Mouse (Mus musculus): ENCODE data around the gene C2cd2l.
"Not testable (repeated sequence)": the region's sequence is repeated elsewhere in the genome, so short reads cannot be mapped to it uniquely, and the experiment has no call there.

The C2cd2l gene

GRCm38 (mm10) chr9:44319887-44320798, at the start of gene C2cd2l:
Gene C2cd2l, minus strand, starts transcription at chr9:44320285.
- peak; percentile 79 to 81 for DNase-seq (ENCODE audit: low spot score in 2 of 2)

DNA sequence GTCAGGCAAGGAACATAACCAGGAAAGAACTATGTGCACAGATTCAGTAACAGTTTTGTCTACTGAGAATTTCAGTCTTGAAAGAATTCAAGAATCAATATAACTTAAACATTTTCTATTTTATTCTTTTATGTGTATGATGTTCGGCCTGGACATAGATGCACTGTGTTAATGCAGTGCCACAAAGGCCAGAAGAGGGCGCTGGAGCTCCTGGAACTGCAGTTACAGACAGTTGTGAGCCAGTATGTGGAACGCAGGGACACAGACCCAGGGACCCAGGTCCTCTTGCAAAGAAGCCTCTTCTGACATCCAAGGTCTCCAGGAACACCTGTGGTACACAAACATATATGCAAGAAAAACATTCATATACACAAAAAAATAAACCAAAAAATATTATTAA, 44.4 kb upstream of the C2cd2l start:
- peak in 1 of 2 experiments; percentile 33 for DNase-seq (ENCODE audit: low spot score in 2 of 2)

DNA sequence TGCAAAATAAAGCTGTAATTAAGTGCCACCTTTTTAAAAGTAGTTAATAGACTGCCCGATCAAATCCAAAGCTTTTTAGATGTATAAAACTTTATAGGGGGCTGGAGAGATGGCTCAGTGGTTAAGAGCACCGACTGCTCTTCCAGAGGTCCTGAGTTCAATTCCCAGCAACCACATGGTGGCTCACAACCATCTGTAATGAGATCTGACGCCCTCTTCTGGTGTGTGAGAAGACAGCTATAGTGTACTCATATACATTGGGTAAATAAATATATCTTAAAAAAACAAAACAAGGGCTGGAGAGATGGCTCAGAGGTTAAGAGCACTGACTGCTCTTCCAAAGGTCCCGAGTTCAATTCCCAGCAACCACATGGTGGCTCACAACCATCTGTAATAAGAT, 41.8 kb upstream of the C2cd2l start:
- not testable (repeated sequence) for DNase-seq (ENCODE audit: low spot score in 2 of 2)

DNA sequence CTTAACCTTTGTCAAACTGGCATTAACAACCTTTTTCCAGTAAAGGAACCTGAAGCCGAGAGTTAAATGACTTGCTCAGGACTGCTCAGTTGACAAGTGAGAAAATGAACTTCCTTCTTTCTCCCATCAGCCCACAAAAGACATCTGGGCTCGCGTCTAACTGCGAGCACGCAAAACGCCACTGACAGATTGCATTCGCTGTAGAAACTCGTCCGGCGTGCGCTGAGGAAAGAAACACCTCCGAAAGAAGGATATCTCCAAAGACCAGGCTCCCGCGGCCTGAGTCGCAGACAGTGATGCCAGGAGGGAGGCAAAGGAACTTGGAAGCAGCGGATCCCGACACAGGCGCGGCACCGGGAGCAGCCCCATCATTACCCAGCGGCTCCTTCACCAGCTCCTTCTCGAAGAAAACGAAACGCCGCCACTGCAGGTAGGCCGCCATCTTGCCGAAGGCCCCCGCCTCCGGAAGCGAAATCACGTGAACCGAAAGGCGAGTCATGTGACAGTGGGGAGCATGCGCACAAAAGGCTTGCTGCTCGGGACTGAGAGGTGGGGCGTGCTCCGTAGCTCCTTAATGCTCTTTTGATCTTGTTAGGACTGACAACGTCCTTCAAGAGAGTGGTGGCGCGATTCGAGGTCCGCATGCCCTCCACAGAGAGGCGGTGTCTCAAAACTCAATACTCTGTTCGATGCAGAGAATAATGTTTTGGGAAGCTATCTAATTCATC, 41.3 kb upstream of the C2cd2l start, which contains the start of gene Vps11:
Gene Vps11, minus strand, starts transcription at position 481 of the 728 bp plus-strand sequence.
- DNase-seq (ENCODE audit: low spot score in 2 of 2) = peak; percentile 93 to 94

- DNase-seq (ENCODE audit: low spot score in 2 of 2) = no peak
Observed at GRCm38 (mm10) chr9:44357207-44357606, 37.1 kb upstream of the C2cd2l start.

- DNase-seq (ENCODE audit: low spot score in 2 of 2) = no peak
Observed at GRCm38 (mm10) chr9:44353142-44353541, 33.1 kb upstream of the C2cd2l start.

DNA sequence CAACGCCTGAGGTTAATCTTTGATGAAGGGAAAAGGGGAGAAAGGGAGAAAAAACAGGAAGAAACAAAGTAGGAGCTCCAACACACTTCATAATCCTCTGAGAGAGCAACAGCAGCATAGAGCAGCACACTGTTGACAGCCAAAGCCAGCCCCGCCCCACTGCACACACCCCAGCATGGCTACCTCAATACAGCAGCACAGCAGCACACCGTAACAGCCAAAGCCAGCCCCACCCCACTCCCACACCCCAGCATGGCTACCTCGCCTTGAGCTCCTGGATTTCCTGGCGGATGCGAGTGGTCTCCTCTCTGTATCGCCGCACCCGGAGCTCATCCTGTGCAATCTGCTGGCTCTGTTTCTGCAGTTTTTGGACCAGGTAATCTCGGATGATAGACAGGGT, 32.3 kb upstream of the C2cd2l start:
- DNase-seq (ENCODE audit: low spot score in 2 of 2) = no peak

- DNase-seq (ENCODE audit: low spot score in 2 of 2) = no peak
Observed at GRCm38 (mm10) chr9:44351396-44351795, 31.3 kb upstream of the C2cd2l start.

- no peak for DNase-seq (ENCODE audit: low spot score in 2 of 2)
Observed at GRCm38 (mm10) chr9:44348546-44348945, 28.5 kb upstream of the C2cd2l start.

- DNase-seq (ENCODE audit: low spot score in 2 of 2) = no peak
Observed at GRCm38 (mm10) chr9:44347621-44348020, 27.5 kb upstream of the C2cd2l start.

GRCm38 (mm10) chr9:44347166-44347565, 27.1 kb upstream of the C2cd2l start:
- no peak for DNase-seq (ENCODE audit: low spot score in 2 of 2)

DNA sequence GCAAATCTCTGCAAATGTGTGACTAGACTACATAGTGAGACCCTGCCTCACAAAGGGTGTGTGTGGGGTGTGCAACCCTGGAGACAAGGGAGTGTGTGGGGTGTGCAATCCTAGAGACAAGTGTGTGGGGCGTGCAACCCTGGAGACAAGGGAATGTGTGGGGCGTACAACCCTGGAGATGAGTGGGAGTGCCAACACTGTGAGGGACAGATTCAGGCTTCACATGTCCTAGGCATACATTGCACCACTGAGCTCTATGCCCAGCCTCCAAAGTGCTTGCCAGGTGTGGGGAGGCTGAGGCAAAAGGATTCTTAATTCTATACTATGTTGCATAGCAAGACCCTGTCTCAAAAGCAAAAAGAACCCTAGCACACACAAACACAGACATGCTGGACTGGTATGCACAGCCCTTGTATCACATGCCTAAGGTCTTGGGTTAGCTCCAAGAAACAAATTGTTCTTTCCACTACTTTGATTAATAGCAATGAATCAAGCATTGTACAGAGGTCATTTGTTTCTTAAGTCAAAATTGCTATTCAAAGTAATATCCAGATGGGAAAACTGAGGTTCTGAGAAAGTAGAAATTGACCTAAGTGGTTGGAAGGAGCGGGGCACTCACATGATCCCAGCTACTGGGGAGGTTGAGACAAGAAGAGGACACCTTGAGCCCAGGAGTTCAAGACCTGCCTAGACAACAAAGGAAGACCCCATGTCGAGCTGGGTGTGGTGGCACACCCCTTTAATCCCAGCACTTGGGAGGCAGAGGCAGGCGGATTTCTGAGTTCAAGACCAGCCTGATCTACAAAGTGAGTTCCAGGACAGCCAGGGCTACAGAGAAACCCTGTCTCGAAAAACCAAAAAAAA, 25.7 kb upstream of the C2cd2l start:
- DNase-seq (ENCODE audit: low spot score in 2 of 2) = no peak

DNA sequence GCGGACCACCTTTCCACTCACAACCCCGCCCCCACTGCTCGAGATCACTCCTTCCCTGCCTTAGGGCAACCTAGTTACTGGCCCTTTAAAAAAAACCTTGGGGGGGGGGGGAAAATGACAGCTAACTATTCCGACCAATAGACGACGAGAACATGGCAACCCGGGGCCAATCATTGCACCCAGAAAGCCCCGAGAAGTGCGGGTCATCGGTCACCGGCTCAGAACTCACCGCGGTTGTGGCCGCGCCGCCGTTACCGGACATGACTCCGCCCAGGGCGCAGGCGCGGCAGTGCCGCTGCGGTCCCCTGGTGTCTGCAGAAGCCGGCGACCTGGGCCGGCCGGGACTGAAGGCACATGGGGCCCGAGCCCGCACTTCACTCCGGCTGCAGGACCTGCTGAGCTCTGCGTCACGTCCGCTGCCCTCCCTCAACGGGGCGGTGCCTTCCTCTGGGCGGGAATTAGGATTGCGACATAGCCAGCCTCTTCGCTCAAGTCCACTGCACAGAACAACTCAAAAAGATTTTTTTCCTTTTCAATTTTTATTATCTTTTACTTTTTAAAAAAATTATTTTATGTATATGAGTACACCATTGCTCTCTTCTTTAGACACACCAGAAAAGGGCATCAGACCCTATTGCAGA, 23.8 kb upstream of the C2cd2l start, which contains the start of gene Hmbs:
Gene Hmbs, minus strand, starts transcription at position 448 of the 641 bp plus-strand sequence.
- DNase-seq (ENCODE audit: low spot score in 2 of 2) = peak; percentile 79 to 85

GRCm38 (mm10) chr9:44343290-44343689, 23.2 kb upstream of the C2cd2l start:
- DNase-seq (ENCODE audit: low spot score in 2 of 2) = peak; percentile 57 to 58

GRCm38 (mm10) chr9:44342605-44343004, 22.5 kb upstream of the C2cd2l start:
- no peak for DNase-seq (ENCODE audit: low spot score in 2 of 2)

DNA sequence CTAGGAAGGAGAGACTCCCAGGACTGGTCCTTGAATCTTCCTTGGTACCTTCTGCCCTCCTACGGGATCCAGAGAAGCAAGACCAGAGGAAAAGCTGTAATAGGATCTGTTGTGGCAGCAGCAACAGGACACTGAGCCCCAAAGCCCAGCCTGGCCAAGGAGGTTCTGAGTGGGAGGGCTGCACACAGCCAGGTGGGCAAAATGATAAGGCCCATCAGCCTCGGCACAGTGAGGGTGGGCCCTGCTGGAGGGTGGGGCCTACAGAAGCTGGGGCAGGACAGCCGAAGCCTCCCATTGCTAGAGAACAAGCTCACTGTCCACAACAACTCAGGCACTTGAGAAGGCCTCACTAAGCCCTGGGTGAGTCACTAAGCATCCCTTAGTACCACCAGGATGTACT, 22.1 kb upstream of the C2cd2l start:
- peak; percentile 74 to 77 for DNase-seq (ENCODE audit: low spot score in 2 of 2)

DNA sequence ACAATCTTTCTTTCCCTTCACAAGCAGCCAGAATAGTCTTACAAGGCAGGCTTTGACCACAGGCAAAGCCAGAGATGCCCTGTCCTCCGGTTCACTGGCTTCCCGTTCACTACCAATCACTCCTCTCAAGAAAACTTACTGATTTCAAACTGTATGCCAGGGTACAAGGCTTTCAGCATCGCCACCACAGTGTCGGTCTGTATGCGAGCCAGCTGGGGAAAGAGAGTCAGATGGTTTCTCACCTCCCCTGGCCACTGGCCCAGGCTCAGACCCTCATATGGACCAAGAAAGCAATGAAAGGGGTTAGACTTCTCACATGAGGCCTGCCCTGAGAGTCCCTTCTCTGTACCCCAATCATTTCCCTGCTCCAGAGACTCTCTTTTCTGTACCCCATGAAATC, 21.4 kb upstream of the C2cd2l start:
- no peak for DNase-seq (ENCODE audit: low spot score in 2 of 2)

DNA sequence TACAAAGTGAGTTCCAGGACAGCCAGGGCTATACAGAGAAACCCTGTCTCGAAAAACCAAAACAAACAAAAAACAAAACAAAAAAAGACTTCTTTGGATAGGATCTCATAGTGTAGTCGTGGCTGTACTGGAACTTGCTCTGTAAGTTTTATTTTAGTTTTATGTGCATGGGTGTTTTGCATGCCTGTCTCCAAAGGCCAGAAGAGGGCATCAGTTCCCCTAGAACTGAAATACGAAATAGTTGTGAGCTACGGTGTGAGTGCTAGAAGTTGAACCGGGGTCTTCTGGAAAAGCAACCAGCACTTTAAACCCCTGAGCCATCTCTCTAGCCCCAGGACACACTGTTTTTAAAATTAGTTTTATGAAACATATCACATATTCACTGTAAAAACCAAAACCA, 18.5 kb upstream of the C2cd2l start:
- DNase-seq (ENCODE audit: low spot score in 2 of 2) = peak in 1 of 2 experiments; percentile 0

DNA sequence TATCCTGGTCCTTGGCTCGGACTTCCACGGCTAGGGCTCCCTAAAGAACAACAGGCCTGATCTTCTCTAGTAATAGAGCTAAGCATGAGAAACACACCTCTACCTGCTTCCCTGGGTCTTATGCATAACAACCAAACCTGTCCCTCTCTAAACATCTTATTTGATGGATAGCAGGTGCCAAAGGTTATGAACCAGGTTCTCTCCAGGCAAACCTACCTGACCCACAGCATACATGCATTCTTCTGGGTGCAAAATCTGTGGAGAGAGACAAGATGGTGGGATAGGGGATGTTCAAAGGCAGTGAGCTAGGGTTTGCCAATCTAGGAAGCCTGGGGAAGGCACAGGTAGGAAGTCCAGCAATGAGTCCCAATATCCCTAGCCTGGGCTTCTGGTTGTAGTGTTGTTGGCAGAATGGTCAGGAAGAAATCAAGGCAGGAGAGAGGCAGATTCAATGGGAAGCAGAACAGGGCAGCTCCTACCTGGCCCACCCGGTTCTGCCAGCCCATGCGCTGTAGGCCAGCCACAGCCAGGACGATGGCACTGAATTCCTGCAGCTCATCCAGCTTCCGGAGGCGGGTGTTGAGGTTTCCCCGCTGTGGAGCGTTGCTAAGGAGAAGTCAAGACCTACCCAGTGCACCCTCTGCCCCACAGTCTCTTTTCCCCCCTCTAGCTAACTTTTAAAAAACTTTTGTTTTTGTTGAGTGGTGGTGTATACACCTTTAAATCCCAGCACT, 17.5 kb upstream of the C2cd2l start:
- DNase-seq (ENCODE audit: low spot score in 2 of 2) = peak in 1 of 2 experiments; percentile 5

GRCm38 (mm10) chr9:44336964-44337363, 16.9 kb upstream of the C2cd2l start:
- peak in 1 of 2 experiments; percentile 5 for DNase-seq (ENCODE audit: low spot score in 2 of 2)

Data from spleen, postnatal 14 days (tissue).